29 mouse cellular contexts compared by ENCODE assay signal in the genomic region with DNA sequence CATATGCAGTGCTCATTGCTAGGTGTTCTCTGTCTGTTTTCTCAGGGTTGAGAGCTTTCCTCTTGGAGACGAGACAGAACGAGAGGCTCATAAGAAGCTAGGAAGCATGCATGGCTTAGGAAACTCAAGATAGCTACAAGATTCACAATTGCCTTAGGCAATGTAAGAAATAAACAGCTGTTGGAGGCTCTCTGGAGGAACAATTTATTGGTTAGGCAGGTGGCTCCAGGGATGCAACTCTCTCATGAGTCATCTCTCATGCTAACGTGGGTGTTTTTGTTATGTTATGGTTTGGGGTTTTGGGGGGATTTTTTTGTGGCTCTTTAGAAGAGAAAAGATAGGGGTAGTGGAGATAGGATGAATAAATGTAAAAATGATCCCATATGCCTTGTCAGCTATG.
"Had no signal": no experiment of that assay in that cellular context is flagged by ENCODE, and none has a peak within 500 bp of the region (broad histone marks: within the 10 kb centered on the region; RNA-seq: fewer than 3 reads in every experiment).

No protein-coding gene starts in this region.

- ATAC-seq: forebrain, embryonic 13.5 days; forebrain, embryonic 14.5 days; forebrain, embryonic 15.5 days; forebrain, embryonic 16.5 days; forebrain, postnatal 0 days had no signal

- DNase-seq: cerebellum, adult 2 months; cerebellum, adult 8-10 months; cerebellum, adult 9-10 months; cerebellum, adult 9-11 months; cerebellum, postnatal 10 days; cerebellum, postnatal 14 days; cerebellum, postnatal 25 days; cerebellum, postnatal 36 days; embryo, embryonic 11 days; forebrain, postnatal 0 days; gastrocnemius, adult 2 months; gastrocnemius, postnatal 10 days; gastrocnemius, postnatal 14 days; gastrocnemius, postnatal 25 days; gastrocnemius, postnatal 36 days; heart, adult 11 months; heart, adult 18-20 months; heart, adult 2 months had no signal

- H3K27ac ChIP-seq: embryonic facial prominence, embryonic 10.5 days; embryonic facial prominence, embryonic 12.5 days; embryonic facial prominence, embryonic 13.5 days; embryonic facial prominence, embryonic 15.5 days; forebrain, embryonic 10.5 days; forebrain, embryonic 12.5 days; forebrain, embryonic 13.5 days; forebrain, embryonic 15.5 days; gastrocnemius, adult 2 months; heart, adult 2 months had no signal

- H3K4me3 ChIP-seq: embryonic facial prominence, embryonic 10.5 days; embryonic facial prominence, embryonic 12.5 days; embryonic facial prominence, embryonic 13.5 days; embryonic facial prominence, embryonic 15.5 days; erythroblast, embryonic 14.5 days; forebrain, embryonic 10.5 days; forebrain, embryonic 12.5 days; forebrain, embryonic 13.5 days; forebrain, embryonic 15.5 days; gastrocnemius, adult 2 months; heart, adult 2 months had no signal
